Mouse (Mus musculus) cerebellum, postnatal 25 days (tissue): ENCODE results near the gene Kif20b.
A peak's percentile ranks its signal among the peaks of the same experiment; 100 is the strongest.

Experiments used
- DNase-seq, 2 experiments: peaks; one replicate each; pipeline ENCODE4 v3.0.0; 2021; ENCODE audit warnings: mixed read lengths in 2 of 2

Kif20b gene

GRCm38 (mm10) chr19:34920531-34920930, 1.6 kb upstream of the Kif20b start:
- DNase-seq = no peak

DNA sequence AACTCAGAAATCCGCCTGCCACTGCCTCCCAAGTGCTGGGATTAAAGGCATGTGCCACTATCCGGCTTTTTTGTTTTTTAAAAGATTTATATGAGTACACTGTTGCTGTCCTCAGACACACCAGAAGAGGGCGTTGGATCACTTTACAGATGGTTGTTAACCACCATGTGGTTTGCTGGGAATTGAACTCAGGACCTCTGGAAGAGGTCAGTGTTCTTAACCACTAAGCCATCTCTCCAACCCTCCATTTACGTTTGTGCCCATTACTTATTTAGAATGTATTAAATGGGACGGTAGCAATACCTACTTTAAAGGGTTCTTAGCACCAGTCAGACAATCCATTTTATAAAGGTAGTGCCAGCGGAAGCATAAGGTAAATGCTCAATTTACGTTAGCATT, 909 bp upstream of the Kif20b start:
- peak in 1 of 2 experiments; percentile 14 for DNase-seq

GRCm38 (mm10) chr19:34922603-34922963, 422 bp downstream of the Kif20b start:
- DNase-seq = no peak

GRCm38 (mm10) chr19:34947206-34947605, 25.0 kb downstream of the Kif20b start:
- no peak for DNase-seq

DNA sequence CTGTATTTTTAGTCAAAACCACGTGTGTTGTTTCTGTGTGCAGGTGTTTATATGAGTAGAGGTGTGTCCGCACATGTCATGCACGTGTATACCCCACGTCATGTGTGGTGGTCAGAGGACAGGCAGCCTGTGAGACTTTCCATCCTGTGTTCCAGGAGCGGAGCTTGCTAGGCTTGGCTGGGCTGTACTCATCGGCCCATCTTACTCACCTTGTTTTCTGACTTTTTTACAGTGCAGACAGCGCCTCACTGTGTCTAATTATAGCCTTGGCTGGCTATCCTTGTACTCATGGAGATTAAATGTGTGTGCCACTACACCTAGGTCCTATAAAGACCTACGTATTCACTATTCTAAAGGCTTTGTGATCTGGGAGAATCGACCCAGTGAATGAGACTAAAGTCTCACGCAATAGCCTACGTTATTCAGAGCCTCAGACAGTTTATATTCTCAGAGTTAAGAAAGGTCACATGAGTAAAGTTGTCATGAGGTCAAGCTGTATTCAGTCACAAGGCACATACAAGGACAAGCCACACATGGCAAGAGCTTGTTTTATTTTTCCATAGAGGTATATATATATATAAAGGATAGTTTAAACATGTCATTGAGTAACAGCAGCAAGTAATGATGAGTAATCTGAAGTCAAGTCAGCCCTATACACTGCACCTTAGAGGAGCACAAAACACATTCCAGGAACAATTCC, 31.8 kb downstream of the Kif20b start:
- DNase-seq = peak in 1 of 2 experiments; percentile 3

DNA sequence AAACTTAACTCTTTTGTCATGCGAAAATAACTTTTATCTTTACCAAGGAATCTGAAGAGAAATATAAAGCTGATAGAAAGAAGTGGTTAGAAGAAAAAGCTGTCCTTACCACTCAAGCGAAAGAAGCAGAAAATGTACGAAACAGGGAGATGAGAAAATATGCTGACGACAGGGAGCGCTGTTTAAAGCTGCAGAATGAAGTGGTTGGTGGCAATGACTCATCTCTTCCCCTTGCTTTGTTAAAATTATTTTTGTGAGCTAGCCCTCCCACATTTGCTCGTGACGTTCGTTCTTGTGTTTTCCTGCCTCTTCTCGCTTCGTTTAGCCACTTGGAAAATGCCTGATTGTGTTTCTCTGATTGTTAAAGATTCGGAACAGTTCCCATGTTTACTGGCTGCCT, 37.2 kb downstream of the Kif20b start:
- no peak for DNase-seq

DNA sequence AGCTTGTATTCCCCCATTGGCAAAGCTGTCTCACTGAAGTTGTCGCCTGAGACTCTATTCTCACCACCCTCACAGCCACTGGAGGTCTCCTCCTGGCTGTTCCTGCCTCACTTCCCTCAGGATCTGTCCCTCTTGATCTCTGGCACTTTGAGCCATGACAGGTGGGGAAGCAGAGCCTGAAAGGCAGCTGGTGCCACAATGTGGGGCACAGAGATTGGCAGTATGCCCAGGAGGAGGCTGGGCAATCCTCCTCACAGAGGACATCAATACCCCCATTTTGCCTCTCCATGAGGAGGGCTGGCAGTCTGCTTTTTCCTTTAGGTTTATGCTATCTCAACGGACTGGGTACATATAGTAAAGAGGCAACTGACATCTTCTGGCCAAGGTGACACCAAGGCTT, 62.6 kb downstream of the Kif20b start:
- peak; percentile 33 to 58 for DNase-seq

DNA sequence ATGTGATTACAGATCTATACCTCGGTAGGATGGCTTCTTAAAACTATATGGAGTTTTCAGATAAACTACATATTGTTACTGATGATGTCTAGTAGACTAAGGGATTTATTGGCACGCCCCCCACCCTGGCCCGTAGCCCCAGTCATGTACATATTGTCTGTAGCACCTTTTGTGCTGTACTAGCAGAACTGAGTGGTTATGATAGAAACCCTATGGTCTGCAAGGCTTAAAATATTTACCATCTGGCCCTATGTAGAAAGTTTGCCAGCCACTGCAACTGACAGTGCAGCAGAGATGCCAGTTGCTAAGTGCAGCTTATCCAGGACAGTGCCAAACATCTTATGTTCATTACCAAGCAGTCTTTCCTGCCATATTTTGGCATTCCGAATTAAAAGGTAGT, 68.3 kb downstream of the Kif20b start:
- no peak for DNase-seq

DNA sequence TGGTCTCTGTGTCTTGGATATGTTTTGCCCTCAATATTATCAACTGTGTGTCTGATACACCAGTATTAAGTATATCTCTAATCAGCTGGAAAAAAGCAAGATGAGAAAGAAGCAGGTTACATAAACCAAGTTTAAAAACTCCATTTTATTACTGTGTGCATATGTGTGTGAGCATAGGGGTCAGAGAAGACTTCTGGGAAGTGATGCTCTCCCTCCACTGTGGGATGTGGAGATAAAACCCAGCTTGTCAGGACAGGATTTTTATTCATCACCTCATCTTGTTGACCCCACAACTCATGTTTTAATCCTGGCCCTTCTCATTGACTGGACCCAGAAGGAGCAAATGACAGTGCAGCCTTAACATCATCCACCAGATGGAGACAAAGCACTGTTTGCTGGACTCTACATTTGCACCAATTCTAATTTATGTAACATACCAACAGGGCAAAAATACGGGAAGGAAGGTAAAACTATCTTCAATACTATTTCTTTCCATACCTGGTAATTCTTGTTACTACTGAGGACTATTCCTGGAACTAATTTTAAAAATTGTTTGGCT, 70.9 kb downstream of the Kif20b start:
- DNase-seq = peak; percentile 42 to 73

DNA sequence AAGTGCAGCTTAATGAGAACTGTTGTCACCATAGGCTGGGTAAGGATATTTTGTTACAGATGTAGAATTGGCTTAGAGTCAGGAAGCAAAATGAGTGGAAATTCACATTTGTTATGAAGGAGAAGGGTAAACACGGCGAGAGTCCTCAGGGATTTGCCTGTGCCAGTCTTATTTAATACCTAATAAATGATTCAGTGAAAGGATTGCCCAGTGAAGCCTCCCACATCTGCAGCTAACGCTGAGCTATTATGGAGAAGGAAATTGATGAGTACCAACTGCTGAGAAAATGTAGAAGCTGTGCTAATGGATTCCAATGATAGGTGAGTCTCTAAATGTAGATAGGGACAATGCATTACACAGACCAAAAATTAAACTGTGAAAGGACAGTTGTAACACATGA, 92.9 kb downstream of the Kif20b start:
- no peak for DNase-seq

GRCm38 (mm10) chr19:35017474-35018208, 95.5 kb downstream of the Kif20b start:
- DNase-seq = no peak

GRCm38 (mm10) chr19:35018209-35018581, 96.0 kb downstream of the Kif20b start:
- no peak for DNase-seq
